ENCODE assay signal across 7 mouse cellular contexts in genomic region chr5:136986695-136987137, GRCm38 (mm10). TPM values are rescaled to one million over a fixed set of nuclear protein-coding genes. Genes with fewer than 3 reads are reported as not detected.
DNase-seq lines count a peak whose midpoint lies in the region; ATAC-seq lines count a peak whose summit lies in the region.

TSS of gene Plod3 (plus strand) at chr5:136987019.

- peak within 1 kb of the TSS; percentile 84 for H3K4me3 ChIP-seq in embryonic facial prominence, embryonic 12.5 days
- peak within 1 kb of the TSS; percentile 91 for H3K4me3 ChIP-seq in limb, embryonic 11.5 days (ENCODE audit: low read depth, low read length)
- peak within 1 kb of the TSS; percentile 88 for H3K4me3 ChIP-seq in midbrain, embryonic 14.5 days (replicated peaks; ENCODE audit: low read depth, low read length)

- H3K27ac ChIP-seq in embryonic facial prominence, embryonic 12.5 days: peak within 1 kb of the TSS; percentile 98
- peak within 1 kb of the TSS; percentile 97 for H3K27ac ChIP-seq in limb, embryonic 11.5 days (replicated peaks; ENCODE audit: low read depth, low read length)
- H3K27ac ChIP-seq in midbrain, embryonic 14.5 days (replicated peaks; ENCODE audit: low read depth, low read length): peak within 1 kb of the TSS; percentile 97

- H3K9ac ChIP-seq in embryonic facial prominence, embryonic 12.5 days: peak within 1 kb of the TSS; percentile 90
- peak within 1 kb of the TSS; percentile 92 for H3K9ac ChIP-seq in limb, embryonic 11.5 days (ENCODE audit: low read length)
- H3K9ac ChIP-seq in midbrain, embryonic 14.5 days (replicated peaks; ENCODE audit: low read length): peak within 1 kb of the TSS; percentile 98

- H3K4me2 ChIP-seq in embryonic facial prominence, embryonic 12.5 days (replicated peaks): peak within 1 kb of the TSS; percentile 77
- peak within 1 kb of the TSS; percentile 79 for H3K4me2 ChIP-seq in limb, embryonic 11.5 days (ENCODE audit: low read depth, severe bottlenecking)
- peak within 1 kb of the TSS; percentile 91 for H3K4me2 ChIP-seq in midbrain, embryonic 14.5 days (ENCODE audit: low read length)

- DNase-seq in adrenal gland, postnatal 25 days: peak; percentile 95
- DNase-seq in heart, adult 11 months: peak; percentile 100
- DNase-seq in kidney, adult 18-20 months: peak; percentile 93
- DNase-seq in limb, embryonic 11.5 days (ENCODE audit: low spot score): peak; percentile 97
- DNase-seq in midbrain, embryonic 14.5 days: peak; percentile 100
- DNase-seq in spleen, adult 18-20 months: peak; percentile 90 to 92

- H3K4me1 ChIP-seq in embryonic facial prominence, embryonic 12.5 days: peaks cover 19% of the 10 kb centered on the region; the same call in 1 of the 2 replicates
- peaks cover 10% of the 10 kb centered on the region; the same call in 1 of the 2 replicates for H3K4me1 ChIP-seq in limb, embryonic 11.5 days (ENCODE audit: control insufficient read depth, insufficient read depth, low read length)
- H3K4me1 ChIP-seq in midbrain, embryonic 14.5 days (ENCODE audit: control insufficient read depth, insufficient read depth, low read length): peaks cover 11% of the 10 kb centered on the region

- peaks cover 45% of the 10 kb centered on the region for H3K36me3 ChIP-seq in embryonic facial prominence, embryonic 12.5 days
- peaks cover 17% of the 10 kb centered on the region for H3K36me3 ChIP-seq in limb, embryonic 11.5 days (ENCODE audit: control insufficient read depth, insufficient read depth, low read length)
- H3K36me3 ChIP-seq in midbrain, embryonic 14.5 days (ENCODE audit: control insufficient read depth, insufficient read depth, low read length): peaks cover 45% of the 10 kb centered on the region

- peak; percentile 85 for ATAC-seq in embryonic facial prominence, embryonic 12.5 days (ENCODE audit: insufficient number of reproducible peaks, insufficient read depth, low FRiP score, low TSS enrichment)
- peak; percentile 80 for ATAC-seq in limb, embryonic 11.5 days (ENCODE audit: insufficient number of reproducible peaks, low FRiP score, low TSS enrichment, low read depth)
- ATAC-seq in midbrain, embryonic 14.5 days (ENCODE audit: low FRiP score, low TSS enrichment): peak; percentile 91

- H3K9me3 ChIP-seq in embryonic facial prominence, embryonic 12.5 days: no peaks in the 10 kb centered on the region
- H3K9me3 ChIP-seq in limb, embryonic 11.5 days (ENCODE audit: control insufficient read depth, low read length): no peaks in the 10 kb centered on the region
- H3K9me3 ChIP-seq in midbrain, embryonic 14.5 days (ENCODE audit: control insufficient read depth, low read length): no peaks in the 10 kb centered on the region

- WGBS in embryonic facial prominence, embryonic 12.5 days: under 1% methylated on average over 26 of the region's 26 CpGs
- WGBS in limb, embryonic 11.5 days: under 1% methylated on average over 26 of the region's 26 CpGs
- under 1% methylated on average over 26 of the region's 26 CpGs for WGBS in midbrain, embryonic 14.5 days

- no peaks in the 10 kb centered on the region for H3K27me3 ChIP-seq in embryonic facial prominence, embryonic 12.5 days
- no peaks in the 10 kb centered on the region for H3K27me3 ChIP-seq in limb, embryonic 11.5 days (ENCODE audit: control insufficient read depth, insufficient read depth, low read length)
- no peaks in the 10 kb centered on the region for H3K27me3 ChIP-seq in midbrain, embryonic 14.5 days (ENCODE audit: control insufficient read depth, insufficient read depth, low read length)

RNA-seq across cellular contexts. Expression of gene Plod3, which starts in this region (rescaled TPM):
- 66.7 and 90.3 TPM in 2 replicates for total RNA-seq in adrenal gland, postnatal 25 days (2021)
- polyA plus RNA-seq in embryonic facial prominence, embryonic 12.5 days (2016; fragmentation: Nextera tagmentation; extraction: Ambion mirVana): 41.5 and 51.4 TPM in 2 replicates
- polyA plus RNA-seq in limb, embryonic 11.5 days (2014; fragmentation: Nextera tagmentation; extraction: Ambion mirVana): 26.4 and 32.6 TPM in 2 replicates
- 25.8 and 28.1 TPM in 2 replicates for polyA plus RNA-seq in midbrain, embryonic 14.5 days (2014; fragmentation: Nextera tagmentation; extraction: Ambion mirVana)

Comparison
In these comparisons a context has a peak if more than half of its experiments do, and no peak if none do; other contexts are left out.
1. Peak in every context shown above with its lines: DNase-seq, ATAC-seq, H3K4me3 ChIP-seq and H3K27ac ChIP-seq.